Mouse (Mus musculus): Measurements from ENCODE around the gene Gadd45gip1.

Gene Gadd45gip1

GRCm38 (mm10) chr8:84797256-84797797 is 34.0 kb upstream of the Gadd45gip1 start:
- in situ Hi-C loops (cut with MboI, MseI), result loop anchor here (5.0 kb wide), 1 partner anchor 55 kb away; no protein-coding TSS in a partner anchor

DNA sequence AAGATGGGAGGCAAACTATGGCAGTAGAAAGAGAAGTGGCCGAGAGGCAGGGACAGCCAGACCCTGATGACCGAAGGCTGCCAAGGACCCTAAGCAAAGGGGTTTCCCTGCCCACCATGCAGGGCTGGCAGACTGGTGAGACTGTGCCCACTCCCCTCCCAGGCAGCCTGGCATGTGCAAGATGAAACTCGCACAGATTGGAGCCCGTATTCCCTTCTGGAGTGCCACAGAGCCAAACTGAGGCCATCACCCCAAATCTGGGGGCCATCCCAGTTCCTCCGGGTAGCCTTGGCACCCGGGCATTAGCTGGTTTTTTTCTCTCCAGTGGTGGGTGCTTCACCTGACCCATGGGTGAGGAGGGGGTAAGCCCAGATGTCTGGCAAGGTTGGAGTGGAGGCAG is 33.4 kb upstream of the Gadd45gip1 start:
- in situ Hi-C loops (cut with MboI, MseI), result loop anchor here (5.0 kb wide), 1 partner anchor 56 kb away; no protein-coding TSS in a partner anchor

GRCm38 (mm10) chr8:84798446-84799135 is 32.7 kb upstream of the Gadd45gip1 start:
- in situ Hi-C loops (cut with MboI, MseI), result loop anchor here (5.0 kb wide), 1 partner anchor 56 kb away; no protein-coding TSS in a partner anchor

GRCm38 (mm10) chr8:84799136-84799931 is 32.0 kb upstream of the Gadd45gip1 start:
- in situ Hi-C loops (cut with MboI, MseI), result loop anchor here (5.0 kb wide), 1 partner anchor 57 kb away; no protein-coding TSS in a partner anchor

DNA sequence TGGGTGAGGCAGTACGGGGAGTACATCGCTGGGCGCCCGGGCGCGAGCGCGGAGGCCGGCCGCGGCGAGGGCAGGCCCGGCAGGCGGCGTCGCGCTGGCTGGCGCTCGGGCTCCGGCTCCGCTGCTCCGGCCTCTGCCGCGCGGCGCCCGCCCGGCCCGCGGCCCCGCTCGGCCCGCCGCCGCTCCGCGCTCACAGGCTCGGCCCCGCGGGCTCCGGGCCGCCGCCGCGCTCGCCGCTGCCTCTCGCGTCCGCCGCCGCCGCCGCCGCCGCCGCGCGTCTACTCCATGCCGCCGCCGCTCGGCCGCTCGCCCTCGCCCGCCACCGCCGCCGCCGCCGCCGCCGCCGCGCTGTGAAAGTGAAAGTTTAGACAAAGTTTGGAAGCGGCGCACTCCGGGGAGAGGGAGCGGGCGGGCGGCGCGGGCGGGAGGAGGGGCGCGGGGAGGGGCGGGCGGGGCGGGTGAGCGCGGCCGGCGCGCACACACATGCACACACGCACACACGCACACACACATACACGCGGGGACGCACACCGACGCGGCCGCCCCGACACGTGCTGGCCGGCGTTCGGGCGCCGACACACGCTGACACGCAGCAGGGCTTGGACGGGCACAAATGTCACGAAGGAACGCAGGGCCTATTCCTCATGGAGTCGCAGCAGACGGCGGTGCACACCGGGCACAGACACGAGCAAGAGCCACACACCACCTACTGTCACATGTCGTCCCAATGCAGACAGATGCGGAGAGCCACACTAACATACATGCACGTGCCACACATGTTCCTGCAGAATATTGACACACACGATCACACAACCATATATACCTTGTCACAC is 31.1 kb upstream of the Gadd45gip1 start, which contains the start of gene Nfix:
TSS of gene Nfix (minus strand) at position 346 of the 833 bp plus-strand sequence.
- in situ Hi-C loops (cut with MboI, MseI), result loop anchor here (5.0 kb wide), 1 partner anchor 58 kb away; no protein-coding TSS in a partner anchor

DNA sequence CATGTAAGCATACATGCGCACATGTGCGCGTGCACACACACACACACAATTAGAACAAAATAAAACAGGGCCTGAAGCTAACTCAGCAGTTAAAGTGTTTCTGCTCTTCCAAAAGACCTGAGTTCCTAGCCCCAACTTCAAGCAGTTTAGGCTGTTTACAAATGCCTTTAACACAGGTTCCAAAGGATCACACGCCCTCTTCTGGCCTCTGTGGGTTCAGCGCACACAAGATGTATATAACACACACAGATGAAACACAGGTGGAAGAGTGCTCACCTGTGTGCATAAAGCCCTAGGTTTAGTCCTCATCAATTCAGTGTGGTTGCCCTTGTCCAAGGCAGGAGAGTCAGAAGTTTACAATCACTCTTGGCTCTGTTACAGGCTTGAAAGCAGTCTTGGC is 25.3 kb upstream of the Gadd45gip1 start:
- in situ Hi-C loops (cut with MboI, MseI), result no loop called here

DNA sequence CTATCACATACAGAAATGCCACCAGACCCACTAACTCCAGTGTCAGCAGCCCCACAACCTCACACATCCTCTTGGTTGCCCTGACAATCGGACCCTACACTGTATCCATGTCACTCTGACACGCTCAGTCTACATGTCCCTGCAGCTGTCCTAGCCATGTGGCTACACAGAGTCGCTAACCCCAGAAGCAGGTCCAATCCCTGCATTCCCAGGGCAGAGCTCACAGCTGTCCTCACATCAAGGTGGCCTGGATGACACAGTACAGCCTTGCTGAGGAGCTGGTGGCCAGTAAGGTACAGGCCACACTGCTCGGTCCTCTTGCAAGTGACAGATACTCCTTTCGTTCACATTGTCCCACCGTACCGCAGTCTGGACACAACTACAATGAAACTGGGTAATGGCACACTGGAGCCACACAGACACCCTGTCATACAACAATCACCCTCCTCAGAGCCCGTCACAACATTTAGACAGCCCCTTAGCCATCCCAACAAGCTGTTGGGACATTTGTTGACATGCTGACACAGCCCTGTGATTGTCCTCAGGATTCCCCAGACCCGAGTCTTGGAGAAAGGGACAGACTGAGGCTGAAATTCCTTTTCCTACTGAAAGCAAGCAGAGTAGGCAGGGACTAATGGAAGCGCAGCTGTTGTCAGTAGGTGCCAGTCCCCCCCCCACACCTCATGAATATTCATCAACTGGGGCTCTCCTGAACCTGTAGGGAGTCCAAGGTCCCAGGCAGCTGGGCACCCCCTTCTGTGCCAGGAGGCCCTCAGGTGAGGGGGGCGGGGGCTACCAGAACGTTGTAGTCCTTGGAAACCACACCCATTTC is 22.0 kb upstream of the Gadd45gip1 start:
- in situ Hi-C loops (cut with MboI, MseI), result no loop called here

DNA sequence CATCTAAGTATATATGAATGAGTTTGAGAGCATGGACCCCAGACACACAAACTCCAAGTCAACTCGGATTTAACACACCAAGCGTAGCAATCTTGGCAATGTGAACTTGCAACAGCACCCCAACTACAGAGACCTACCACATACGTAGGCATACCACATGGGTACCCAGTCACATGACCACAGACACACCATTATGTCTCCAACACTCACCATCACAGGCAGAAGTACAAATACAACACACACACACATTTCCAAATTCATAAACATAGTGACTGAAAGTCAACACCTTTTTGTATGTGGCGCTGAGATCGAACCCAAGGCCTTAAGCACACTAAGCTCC is 21.4 kb upstream of the Gadd45gip1 start:
- in situ Hi-C loops (cut with MboI, MseI), result loop anchor here (5.0 kb wide), 1 partner anchor 113 kb away; no protein-coding TSS in a partner anchor

DNA sequence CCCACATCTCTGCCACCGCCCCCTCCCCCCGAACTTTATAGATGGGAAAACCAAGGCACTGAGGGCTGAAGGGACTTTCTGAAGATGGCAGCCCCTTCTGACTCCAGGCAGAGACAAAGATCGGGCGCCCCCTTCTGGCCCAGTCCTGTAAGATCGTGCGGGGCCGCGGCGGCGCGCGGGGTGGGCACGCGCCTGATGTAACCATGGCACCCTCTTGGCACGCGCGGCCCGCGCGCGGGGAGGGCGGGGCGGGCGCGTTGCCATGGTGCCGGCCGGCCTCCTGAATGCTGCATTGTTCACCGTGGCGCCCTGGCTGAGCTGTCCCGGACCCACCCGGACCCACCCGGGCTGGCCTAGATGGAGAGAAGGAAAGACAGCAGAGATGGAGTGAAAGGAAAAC is 20.4 kb upstream of the Gadd45gip1 start:
- in situ Hi-C loops (cut with MboI, MseI), result loop anchor here (5.0 kb wide), 1 partner anchor 114 kb away; no protein-coding TSS in a partner anchor

DNA sequence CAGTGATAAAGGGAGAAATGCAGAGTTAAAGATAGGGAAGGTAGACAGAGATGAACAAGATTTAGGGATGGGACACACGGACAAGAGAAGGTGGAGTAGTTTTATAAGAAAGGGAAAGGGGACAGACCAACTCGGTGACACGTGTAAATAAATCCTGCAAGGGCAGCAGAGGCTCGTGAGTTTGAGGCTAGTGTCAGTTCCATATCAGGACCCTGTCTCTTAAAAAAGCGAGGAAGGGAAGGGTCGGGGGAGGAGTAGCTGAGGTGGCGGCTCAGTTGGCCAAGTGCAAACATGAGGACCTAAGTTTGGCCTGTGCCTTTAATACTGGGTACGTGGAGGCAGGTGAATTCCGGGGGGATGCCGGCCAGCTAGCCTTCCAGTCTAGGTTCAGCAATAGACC is 20.0 kb upstream of the Gadd45gip1 start:
- in situ Hi-C loops (cut with MboI, MseI), result loop anchor here (5.0 kb wide), 1 partner anchor 114 kb away; no protein-coding TSS in a partner anchor

DNA sequence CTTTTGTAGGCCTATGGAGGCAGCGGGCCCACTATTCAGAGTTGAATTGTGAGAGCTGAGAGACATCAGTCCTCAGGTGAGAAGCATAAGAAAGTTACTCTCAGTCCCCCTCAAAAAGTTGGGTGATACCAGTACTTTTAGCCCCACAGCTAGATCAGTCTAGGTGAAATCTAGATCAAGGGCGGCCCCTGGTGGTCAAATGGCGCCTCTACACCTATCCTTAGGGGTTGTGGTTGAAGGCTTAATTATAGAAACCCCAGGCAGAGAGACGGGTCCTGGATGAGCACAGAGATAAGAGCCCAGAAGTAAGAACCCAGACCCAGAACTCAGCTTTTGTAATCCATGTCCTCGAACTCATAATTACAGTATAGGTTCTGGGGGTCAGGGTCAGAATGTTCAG is 18.3 kb upstream of the Gadd45gip1 start:
- in situ Hi-C loops (cut with MboI, MseI), result loop anchor here (5.0 kb wide), 1 partner anchor 116 kb away; no protein-coding TSS in a partner anchor

DNA sequence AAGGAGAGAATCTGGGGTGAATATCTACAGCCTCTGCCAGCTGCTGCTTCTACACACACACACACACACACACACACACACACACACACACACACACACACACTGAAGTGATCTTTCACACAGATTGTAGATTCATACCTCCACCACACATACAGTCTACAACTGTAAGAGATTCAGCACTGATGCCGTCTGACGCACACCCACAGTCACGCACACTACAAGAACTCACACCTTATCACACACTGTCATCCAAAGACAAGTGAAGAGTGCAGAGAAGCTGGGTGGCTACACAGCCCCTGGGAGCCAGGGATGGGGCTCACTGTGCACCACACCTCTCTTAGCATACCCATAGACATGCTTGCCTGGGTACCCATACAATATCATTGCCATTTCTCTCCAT is 17.5 kb upstream of the Gadd45gip1 start:
- in situ Hi-C loops (cut with MboI, MseI), result loop anchor here (5.0 kb wide), 1 partner anchor 117 kb away; no protein-coding TSS in a partner anchor

- in situ Hi-C loops (cut with MboI, MseI), result loop anchor here (5.0 kb wide), 1 partner anchor 117 kb away; no protein-coding TSS in a partner anchor
Observed at GRCm38 (mm10) chr8:84814240-84814554, 17.1 kb upstream of the Gadd45gip1 start.

GRCm38 (mm10) chr8:84814555-84815441 is 16.5 kb upstream of the Gadd45gip1 start:
- in situ Hi-C loops (cut with MboI, MseI), result loop anchor here (5.0 kb wide), 1 partner anchor 117 kb away; no protein-coding TSS in a partner anchor

DNA sequence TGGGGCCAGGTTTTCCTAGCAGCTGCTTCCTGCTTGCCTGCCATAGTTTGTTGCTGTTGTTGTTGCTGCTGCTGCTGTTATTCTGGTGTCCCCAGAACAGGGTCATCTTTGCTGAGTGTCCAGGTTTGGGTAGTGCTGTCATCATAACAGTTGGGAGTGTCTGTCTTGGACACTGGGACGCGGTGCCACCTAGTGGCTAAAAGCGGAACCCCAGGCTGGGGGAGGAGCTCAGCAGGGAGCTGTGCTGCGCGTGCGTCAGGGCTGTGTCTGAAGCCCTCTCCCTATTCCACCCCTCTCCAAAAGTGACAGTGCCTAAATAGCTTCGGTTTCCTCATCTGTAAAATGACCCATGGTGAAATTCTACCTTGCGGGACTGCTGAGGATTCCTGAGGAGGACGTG is 15.8 kb upstream of the Gadd45gip1 start:
- in situ Hi-C loops (cut with MboI, MseI), result no loop called here

GRCm38 (mm10) chr8:84816117-84816516 is 15.2 kb upstream of the Gadd45gip1 start:
- in situ Hi-C loops (cut with MboI, MseI), result no loop called here

- in situ Hi-C loops (cut with MboI, MseI), result no loop called here
Observed at GRCm38 (mm10) chr8:84822723-84823122, 8.6 kb upstream of the Gadd45gip1 start, which contains the start of gene Dand5. Gene Dand5, minus strand, starts transcription at chr8:84822823.

- in situ Hi-C loops (cut with MboI, MseI), result no loop called here
Observed at GRCm38 (mm10) chr8:84823653-84824052, 7.7 kb upstream of the Gadd45gip1 start.

GRCm38 (mm10) chr8:84825636-84826035 is 5.7 kb upstream of the Gadd45gip1 start:
- in situ Hi-C loops (cut with MboI, MseI), result loop anchor here (25.0 kb wide), 1 partner anchor 1088 kb away; the partner anchor contains the start of gene Adgre5
